ENCODE assay signal across 11 mouse cellular contexts in genomic region chr2:5045269-5045965, GRCm38 (mm10). TPM values are rescaled to one million over a fixed set of nuclear protein-coding genes. Genes with fewer than 3 reads are reported as not detected.
DNase-seq lines count a peak whose midpoint lies in the region; ATAC-seq and TF ChIP-seq lines count a peak whose summit lies in the region.
"Had no signal": no experiment of that assay in that cellular context is flagged by ENCODE, and none has a peak within 500 bp of the region (broad histone marks: within the 10 kb centered on the region; RNA-seq: fewer than 3 reads in every experiment).

No protein-coding gene starts in this region.

- no peak overlapping the region for H3K4me3 ChIP-seq in forebrain, embryonic 14.5 days (ENCODE audit: low read depth, low read length)
- no peak overlapping the region for H3K4me3 ChIP-seq in forebrain, postnatal 0 days (ENCODE audit: low read depth, low read length)
- no peak overlapping the region for H3K4me3 ChIP-seq in hindbrain, postnatal 0 days (ENCODE audit: low read length)
- H3K4me3 ChIP-seq: heart, embryonic 15.5 days had no signal

- no peak overlapping the region for H3K9ac ChIP-seq in forebrain, embryonic 14.5 days (ENCODE audit: low read length)
- H3K9ac ChIP-seq in forebrain, postnatal 0 days, result no peak overlapping the region
- no peak overlapping the region for H3K9ac ChIP-seq in hindbrain, postnatal 0 days (replicated peaks; ENCODE audit: low read length)
- H3K9ac ChIP-seq: heart, embryonic 15.5 days had no signal

- no peak for ATAC-seq in forebrain, embryonic 14.5 days
- ATAC-seq in forebrain, postnatal 0 days, result no peak
- ATAC-seq in hindbrain, postnatal 0 days, result peak; percentile 35; the same call in 1 of the 2 replicates
- no peak for ATAC-seq in inflammation-experienced regulatory T-cells, adult 6 months

- H3K9me3 ChIP-seq in forebrain, embryonic 14.5 days (replicated peaks; ENCODE audit: control insufficient read depth, low read length), result no peaks in the 10 kb centered on the region
- no peaks in the 10 kb centered on the region for H3K9me3 ChIP-seq in forebrain, postnatal 0 days (ENCODE audit: low read length)
- H3K9me3 ChIP-seq in hindbrain, postnatal 0 days (ENCODE audit: low read length), result no peaks in the 10 kb centered on the region
- H3K9me3 ChIP-seq: heart, embryonic 15.5 days had no signal

- no peaks in the 10 kb centered on the region; the same call in 1 of the 2 replicates for H3K4me1 ChIP-seq in forebrain, embryonic 14.5 days (ENCODE audit: control insufficient read depth, insufficient read depth, low read length)
- H3K4me1 ChIP-seq in forebrain, postnatal 0 days (ENCODE audit: insufficient read depth), result no peaks in the 10 kb centered on the region
- H3K4me1 ChIP-seq in hindbrain, postnatal 0 days (ENCODE audit: insufficient read depth, low read length), result no peaks in the 10 kb centered on the region

- H3K36me3 ChIP-seq in forebrain, embryonic 14.5 days (ENCODE audit: control insufficient read depth, insufficient read depth, low read length), result no peaks in the 10 kb centered on the region
- H3K36me3 ChIP-seq in forebrain, postnatal 0 days (ENCODE audit: insufficient read depth), result no peaks in the 10 kb centered on the region
- H3K36me3 ChIP-seq in hindbrain, postnatal 0 days (ENCODE audit: insufficient read depth, low read length), result peaks cover under 1% of the 10 kb centered on the region; the same call in 1 of the 2 replicates
- H3K36me3 ChIP-seq in splenic B cell, adult 2 months (ENCODE audit: control insufficient read depth, insufficient read depth, low read length, poor library complexity, severe bottlenecking), result no peaks in the 10 kb centered on the region
- H3K36me3 ChIP-seq: heart, embryonic 15.5 days had no signal

- no peak overlapping the region for H3K4me2 ChIP-seq in forebrain, embryonic 14.5 days (ENCODE audit: low read length)
- no peak overlapping the region for H3K4me2 ChIP-seq in forebrain, postnatal 0 days (ENCODE audit: low read depth)
- no peak overlapping the region for H3K4me2 ChIP-seq in hindbrain, postnatal 0 days (ENCODE audit: low read depth, low read length)
- H3K4me2 ChIP-seq: heart, embryonic 15.5 days had no signal

- no peak overlapping the region for H3K27ac ChIP-seq in forebrain, embryonic 14.5 days (ENCODE audit: low read depth, low read length)
- no peak overlapping the region for H3K27ac ChIP-seq in forebrain, postnatal 0 days (ENCODE audit: low read depth, low read length)
- no peak overlapping the region for H3K27ac ChIP-seq in hindbrain, postnatal 0 days
- H3K27ac ChIP-seq: heart, embryonic 15.5 days; stomach, postnatal 0 days had no signal

- DNase-seq in forebrain, embryonic 14.5 days (ENCODE audit: low spot score), result peak; percentile 50
- no peak for DNase-seq in forebrain, postnatal 0 days
- peak; percentile 21 to 32 for DNase-seq in spleen, adult 18-20 months
- no peak for DNase-seq in spleen, postnatal 14 days (ENCODE audit: low spot score in 2 of 2)
- DNase-seq in hindbrain, postnatal 0 days (ENCODE audit: low spot score), result peak; percentile 36
- DNase-seq in splenic B cell, adult 2 months (ENCODE audit: low read depth, low spot score), result peak; percentile 55
- DNase-seq in layer of hippocampus, adult 11-12 months (ENCODE audit: low spot score), result no peak
- DNase-seq: cerebellum, adult 9-10 months had no signal

- whole genome bisulfite sequencing in forebrain, embryonic 14.5 days, result 26% methylated on average over 13 of the region's 13 CpGs
- WGBS in forebrain, postnatal 0 days, result 28% methylated on average over 13 of the region's 13 CpGs
- 41% methylated on average over 13 of the region's 13 CpGs for WGBS in hindbrain, postnatal 0 days

- TF ChIP-seq CTCF in forebrain, postnatal 0 days (IDR thresholded peaks at IDR 0.05; ENCODE audit: low read depth), result no peak
- no peak for TF ChIP-seq CTCF in hindbrain, postnatal 0 days (IDR thresholded peaks at IDR 0.05; ENCODE audit: low read depth)

- H3K27me3 ChIP-seq in forebrain, embryonic 14.5 days (replicated peaks; ENCODE audit: control insufficient read depth, insufficient read depth, low read length), result no peaks in the 10 kb centered on the region
- H3K27me3 ChIP-seq in forebrain, postnatal 0 days (ENCODE audit: insufficient read depth, low read length), result no peaks in the 10 kb centered on the region
- no peaks in the 10 kb centered on the region for H3K27me3 ChIP-seq in hindbrain, postnatal 0 days (ENCODE audit: insufficient read depth, low read length)
- no peaks in the 10 kb centered on the region for H3K27me3 ChIP-seq in splenic B cell, adult 2 months (ENCODE audit: control insufficient read depth, insufficient read depth, low read length, poor library complexity, severe bottlenecking)
- H3K27me3 ChIP-seq: heart, embryonic 15.5 days had no signal

RNA-seq across cellular contexts. Expression of gene Optn, which starts 18.4 kb away (rescaled TPM):
- polyA plus RNA-seq in forebrain, embryonic 14.5 days (2014; fragmentation: Nextera tagmentation; extraction: Ambion mirVana), result 4.5 and 6.8 TPM in 2 replicates
- 24.1 and 25.1 TPM in 2 replicates for total RNA-seq in forebrain, postnatal 0 days (2014; rRNA removed)
- 12.5 and 16.7 TPM in 2 replicates for polyA plus RNA-seq in forebrain, postnatal 0 days (2015; fragmentation: Nextera tagmentation; extraction: Ambion mirVana)
- total RNA-seq in hindbrain, postnatal 0 days (2014; rRNA removed), result 31.2 and 39.3 TPM in 2 replicates
- polyA plus RNA-seq in hindbrain, postnatal 0 days (2015; fragmentation: Nextera tagmentation; extraction: Ambion mirVana), result 38.3 and 39.2 TPM in 2 replicates
- polyA plus RNA-seq in inflammation-experienced regulatory T-cells, adult 6 months (2017; shearing (Covaris generic)), result 1 to 10 TPM in 2 of 3 experiments, under 1 TPM in 1; 0.78 to 4.6 (median 1.5) TPM

RNA-seq across cellular contexts. Expression of gene Mcm10, which starts 32.8 kb away (rescaled TPM):
- 14.8 and 17.9 TPM in 2 replicates for polyA plus RNA-seq in forebrain, embryonic 14.5 days (2014; fragmentation: Nextera tagmentation; extraction: Ambion mirVana)
- total RNA-seq in forebrain, postnatal 0 days (2014; rRNA removed), result 2.0 and 2.3 TPM in 2 replicates
- 1.9 and 2.0 TPM in 2 replicates for polyA plus RNA-seq in forebrain, postnatal 0 days (2015; fragmentation: Nextera tagmentation; extraction: Ambion mirVana)
- 4.9 and 7.7 TPM in 2 replicates for total RNA-seq in hindbrain, postnatal 0 days (2014; rRNA removed)
- polyA plus RNA-seq in hindbrain, postnatal 0 days (2015; fragmentation: Nextera tagmentation; extraction: Ambion mirVana), result 3.9 and 4.8 TPM in 2 replicates
- 10 to 100 TPM in 1 of 3 experiments, 1 to 10 TPM in 2; 3.2 to 20.8 (median 3.5) TPM for polyA plus RNA-seq in inflammation-experienced regulatory T-cells, adult 6 months (2017; shearing (Covaris generic))

Comparison
In these comparisons a context has a peak if more than half of its experiments do, and no peak if none do; other contexts are left out.
1. DNase-seq: peak in forebrain, embryonic 14.5 days (single experiment), spleen, adult 18-20 months (2 of 2), hindbrain, postnatal 0 days (single experiment) and splenic B cell, adult 2 months (single experiment); none in forebrain, postnatal 0 days (single experiment), spleen, postnatal 14 days (0 of 2) and layer of hippocampus, adult 11-12 months (single experiment).